Mouse (Mus musculus) left cerebral cortex, adult 9 months (tissue): ENCODE measurements around the gene Dspp.

Experiments used
- DNase-seq, 2 experiments: peaks; one replicate each; pipeline ENCODE4 v3.0.0; 2022; ENCODE audit warnings: low spot score in 2 of 2

Dspp gene

DNA sequence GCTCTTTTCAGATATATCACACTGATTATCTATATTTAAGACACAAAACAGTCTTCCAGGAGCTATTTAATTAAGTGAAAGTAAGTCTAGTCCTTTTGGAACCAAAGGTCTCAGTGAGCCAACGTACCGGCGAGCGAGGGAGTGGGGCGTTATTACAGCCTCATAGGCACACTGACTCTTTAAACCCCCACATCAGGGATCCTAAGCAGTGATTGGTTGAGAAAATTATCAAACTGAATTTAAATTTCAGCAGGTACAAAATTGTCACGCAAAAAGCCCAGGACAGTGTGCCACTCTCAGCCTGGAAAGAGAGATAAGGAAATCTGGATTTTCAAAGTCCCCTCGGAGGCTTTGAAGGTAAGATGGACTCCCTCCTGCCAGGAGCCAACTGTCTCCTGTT, at the start of gene Dspp:
Dspp (plus strand) TSS at position 301 of the 400 bp plus-strand sequence.
- no peak for DNase-seq

DNA sequence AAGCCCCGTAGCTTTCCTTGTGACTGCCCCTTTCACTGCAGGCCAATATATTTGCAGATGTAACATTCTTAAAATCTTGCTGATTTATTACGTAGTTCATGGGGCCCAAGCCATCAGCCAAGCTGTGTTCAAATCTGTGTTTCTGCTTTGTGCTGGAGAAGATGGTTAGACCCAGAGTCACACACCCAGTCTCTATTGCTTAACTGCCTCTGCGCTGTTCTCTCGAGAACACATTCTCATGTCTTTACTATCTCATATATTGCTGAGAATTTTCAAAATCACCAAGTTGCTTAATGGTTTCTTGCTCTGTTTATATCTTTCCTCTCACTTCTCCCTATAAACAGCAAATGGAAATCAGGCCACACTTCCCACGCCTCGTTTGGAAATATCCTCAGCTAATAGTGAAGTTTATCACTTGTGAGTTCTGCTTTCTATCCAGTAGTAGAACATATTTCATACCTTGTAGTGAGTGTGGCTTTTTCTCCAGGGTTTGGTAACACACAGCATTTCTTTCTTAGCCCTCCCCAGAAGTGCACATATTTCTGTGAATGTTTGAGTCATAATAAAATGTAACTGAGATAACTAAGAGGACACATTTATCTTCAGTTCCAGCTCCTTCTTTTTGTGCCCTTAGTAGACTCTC, 46.4 kb upstream of the Dspp start:
- DNase-seq = no peak

DNA sequence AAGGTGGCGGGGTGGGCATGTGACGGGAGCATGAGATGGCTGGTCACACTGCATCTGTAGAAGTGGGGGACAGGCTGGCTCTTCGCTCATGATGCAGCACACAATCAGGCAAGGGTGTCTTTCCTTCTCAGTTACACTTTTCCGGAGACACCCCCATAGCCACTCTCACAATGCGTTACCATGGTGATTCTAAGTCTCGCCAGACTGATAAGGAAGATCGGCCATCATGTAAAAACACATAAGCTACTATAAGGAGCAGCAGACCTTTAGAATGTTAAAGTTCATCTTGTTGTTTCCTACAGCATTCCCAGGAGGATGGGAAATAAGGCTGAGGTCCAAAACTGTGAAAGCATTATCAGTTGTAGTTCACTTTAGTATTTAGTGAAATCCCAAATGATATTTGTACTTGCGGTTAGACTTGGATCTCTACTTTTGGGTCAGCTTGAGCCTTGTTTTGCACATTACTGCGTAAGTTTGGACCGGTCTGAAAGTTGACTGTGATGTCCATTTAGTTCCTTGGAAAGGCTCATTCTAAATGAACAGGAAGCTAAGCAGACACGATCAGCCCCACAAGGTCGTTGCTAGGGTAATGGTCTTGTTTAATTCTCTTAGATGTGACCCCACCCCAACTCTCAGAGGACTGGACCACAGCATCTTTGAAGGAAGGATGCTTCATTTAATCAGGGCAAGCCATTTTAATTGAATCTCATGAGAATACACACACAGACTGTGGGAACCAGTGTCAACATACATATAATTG, 43.8 kb upstream of the Dspp start:
- no peak for DNase-seq

DNA sequence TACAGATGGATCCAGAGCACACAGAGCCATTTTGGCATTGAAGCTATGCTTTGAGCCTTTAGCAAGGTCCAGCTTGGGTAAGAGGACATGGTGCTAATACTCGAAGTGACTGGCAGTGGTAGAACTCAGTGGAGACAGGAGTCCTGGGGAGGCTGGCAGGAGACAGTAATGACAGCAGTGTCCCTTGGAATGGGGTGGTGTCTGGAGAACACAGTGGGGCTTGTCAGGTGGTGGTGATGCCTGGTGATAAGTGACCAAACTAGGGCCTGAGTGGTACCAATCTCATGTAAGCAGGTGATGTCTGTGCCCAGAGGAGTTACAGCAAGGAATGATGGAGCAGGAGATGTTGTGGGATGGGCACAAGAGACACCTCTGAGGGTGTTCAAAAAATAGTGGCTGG, 43.2 kb upstream of the Dspp start:
- DNase-seq = no peak

DNA sequence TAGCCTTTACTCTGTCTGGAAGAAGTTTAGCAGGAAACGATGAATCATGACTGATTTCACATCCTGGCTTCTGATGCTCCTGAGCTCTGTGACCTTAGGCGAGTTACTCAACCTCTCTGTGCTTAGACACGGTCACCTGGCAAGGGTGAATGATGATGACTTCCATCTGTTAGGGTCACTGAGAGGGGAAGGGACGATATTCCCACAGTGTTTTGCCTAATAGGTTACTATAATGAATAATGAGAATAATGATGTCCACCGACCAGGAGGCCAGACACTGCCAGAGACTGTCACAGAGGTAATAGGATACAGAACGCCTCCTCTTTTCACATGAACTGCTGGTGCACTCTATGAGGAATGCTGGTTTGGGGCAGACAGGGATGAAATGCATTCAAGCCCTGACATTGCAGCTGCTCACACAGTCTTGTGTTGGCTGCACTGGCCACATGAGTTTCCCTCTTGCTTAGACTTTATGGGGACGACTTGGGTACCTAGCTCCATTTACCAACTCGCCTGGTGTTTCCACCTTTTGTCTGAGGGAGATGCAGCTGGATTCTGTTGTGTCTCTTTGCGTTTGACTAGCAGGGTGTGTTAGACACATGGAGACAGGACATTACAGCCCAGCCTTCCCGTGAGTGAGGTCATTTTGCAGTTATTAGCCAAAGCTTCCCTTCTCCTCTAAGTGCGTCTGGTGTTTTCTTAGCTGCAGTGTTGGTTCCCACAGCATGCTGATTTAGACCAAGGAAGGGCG, 42.1 kb upstream of the Dspp start:
- no peak for DNase-seq

DNA sequence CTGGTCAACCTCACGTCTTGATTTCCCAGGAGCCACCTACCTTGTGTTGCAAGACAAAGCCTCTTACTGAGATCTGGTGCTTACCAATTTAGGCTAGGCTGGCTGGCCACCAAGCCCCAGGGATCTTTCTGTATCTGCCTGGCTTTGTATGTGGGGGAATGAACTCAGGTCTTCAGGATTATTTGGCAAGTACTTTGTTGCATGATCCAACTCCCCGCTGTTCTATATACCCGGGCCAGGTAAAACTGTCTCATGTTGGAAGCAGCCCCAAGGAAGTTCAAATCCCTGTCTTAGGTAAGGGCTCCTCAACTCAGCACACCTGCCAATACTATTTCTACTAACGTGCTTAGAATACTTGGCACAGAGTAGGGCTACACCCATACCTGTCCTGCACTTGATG, 39.6 kb upstream of the Dspp start:
- no peak for DNase-seq

DNA sequence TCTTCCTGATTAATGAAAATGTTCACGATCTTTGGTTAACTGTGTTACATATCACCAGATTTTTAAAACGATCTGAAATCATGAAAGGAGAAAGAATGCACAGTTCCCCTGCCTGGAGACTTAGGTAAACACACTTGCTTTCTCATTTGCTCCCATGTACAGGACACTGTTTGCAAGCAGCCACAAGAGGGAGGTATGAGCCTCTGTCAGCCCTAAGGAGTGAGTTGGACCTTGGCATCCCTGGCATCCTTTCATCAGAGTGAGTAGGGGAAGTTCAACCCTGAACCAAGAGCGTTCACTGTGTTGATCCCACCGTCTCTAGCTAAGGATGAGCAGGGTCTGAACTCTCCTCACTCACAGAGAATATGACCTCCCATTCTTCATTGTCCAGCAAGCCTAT, 39.0 kb upstream of the Dspp start:
- DNase-seq = no peak

DNA sequence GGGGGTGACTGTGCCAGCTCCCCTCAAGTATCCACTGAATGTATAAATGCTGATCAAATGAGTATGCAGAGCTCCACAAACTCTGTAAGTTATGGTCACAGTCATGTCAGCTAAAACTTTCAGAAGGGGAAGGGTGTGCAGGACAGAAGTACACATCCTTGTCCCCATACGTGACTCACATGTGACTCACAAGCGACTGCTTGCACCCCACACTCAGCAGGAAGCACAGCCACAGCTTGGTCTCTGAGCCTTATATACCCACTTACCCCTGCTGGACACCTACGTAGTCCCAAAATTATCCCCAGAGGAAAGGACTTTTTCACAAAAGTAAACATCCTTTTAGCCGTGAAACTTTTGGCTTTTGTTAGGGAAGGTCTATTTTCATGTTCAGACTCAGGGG, 36.8 kb upstream of the Dspp start:
- DNase-seq = no peak

DNA sequence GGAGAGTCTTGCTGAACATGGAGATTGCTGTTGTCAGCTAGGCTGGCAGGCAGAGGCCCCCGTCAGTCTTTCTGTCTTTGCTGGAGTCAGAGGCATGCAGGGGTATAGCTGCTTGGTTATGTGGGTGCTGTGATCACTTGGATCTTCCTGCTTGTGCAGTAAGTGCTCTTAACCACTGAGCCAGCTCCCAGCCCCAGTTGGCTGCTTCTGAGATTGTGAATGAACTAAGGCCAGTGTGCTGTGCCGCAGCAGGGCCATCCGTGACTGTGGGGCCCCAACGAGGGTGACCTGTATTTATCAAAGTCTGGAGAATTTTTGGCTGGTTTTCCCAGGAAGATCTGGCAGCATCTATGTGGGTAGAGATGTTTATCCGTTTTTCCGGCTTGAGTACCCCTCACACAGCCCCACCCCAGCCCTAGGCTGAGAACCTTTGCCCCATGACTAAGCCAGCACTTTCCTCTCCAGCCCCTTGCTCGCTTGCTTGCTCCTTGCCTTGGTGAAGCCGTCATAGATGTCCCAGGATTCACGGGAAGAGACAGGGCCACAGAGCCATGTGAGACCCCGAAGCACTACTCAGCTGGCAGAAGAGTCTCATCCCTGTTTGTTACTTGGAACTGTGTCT, 32.5 kb upstream of the Dspp start:
- no peak for DNase-seq

DNA sequence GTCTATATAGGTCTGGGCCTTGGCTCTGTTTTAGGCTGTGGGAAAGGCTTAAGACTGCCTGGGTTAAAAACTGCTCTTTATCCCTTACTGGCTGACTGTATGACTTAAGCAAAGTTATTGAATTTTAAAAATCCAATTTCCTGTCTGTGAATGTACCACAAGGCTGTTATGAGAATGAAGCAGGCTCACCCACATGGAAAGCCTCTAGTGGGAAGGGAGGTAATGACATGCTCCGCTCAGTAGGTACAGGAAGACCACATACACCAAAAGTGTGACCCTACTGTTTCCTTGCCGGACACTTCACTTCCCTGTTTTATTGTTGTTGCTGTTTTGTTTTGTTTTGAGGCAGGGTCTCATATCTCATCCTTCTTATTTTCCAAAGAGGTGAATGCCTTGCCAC, 29.4 kb upstream of the Dspp start:
- DNase-seq = no peak

DNA sequence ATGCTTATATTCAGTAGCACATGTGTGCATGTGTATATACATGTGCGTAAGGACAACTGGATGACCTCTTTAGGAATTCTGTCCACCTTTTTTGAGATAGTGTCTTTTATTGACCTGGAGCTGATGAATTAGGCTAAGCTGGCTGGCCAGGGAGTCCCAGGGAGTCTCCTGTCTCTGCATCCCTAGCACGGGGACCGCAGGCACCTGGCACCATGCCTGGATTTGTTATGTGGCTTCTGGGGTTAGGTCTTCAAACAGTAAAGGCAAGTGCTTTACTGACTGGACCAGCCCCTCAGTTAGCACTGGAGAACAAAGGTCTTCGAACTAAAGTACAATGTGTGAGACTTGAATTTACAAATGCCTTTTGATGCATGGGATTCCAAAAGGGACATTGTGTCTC, 26.5 kb upstream of the Dspp start:
- no peak for DNase-seq

DNA sequence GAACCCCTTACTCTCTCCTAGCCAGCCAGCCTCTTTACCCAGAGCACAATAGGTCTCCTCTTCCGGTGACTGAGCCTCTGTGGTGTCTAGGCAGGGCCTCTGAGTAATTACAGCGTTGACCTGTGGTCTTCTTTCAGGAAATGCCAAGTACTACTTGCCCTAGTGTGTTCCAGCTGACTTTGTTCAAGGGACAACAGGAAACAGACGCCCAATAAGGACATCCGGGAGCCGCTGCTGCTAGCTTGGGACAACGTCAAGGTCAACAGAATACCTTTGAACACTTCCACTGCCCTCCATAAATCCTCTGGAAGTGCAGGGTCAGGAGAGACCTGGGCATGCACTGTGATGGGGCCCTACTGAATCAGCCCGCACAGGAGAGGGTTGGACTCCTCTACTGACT, 21.2 kb upstream of the Dspp start:
- no peak for DNase-seq

DNA sequence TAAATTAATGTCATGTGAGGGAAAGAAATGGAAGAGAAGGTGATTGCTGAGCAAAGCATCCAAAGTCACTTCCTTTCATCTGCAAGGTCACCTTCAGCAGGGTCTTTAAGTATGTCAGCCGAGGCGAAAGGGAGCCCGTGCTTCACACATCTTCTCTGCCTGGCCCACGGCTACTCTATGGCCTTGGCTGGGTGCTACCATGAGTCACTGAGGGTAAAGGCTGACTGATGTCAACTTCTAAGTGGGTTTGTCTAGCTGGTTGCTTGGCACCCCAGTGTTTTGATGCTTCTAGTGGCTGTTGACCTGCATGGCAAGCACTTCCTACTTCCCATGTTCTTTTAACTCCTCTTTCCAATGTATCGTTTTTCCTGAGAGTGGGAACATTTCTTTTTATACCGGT, 20.3 kb upstream of the Dspp start:
- no peak for DNase-seq

DNA sequence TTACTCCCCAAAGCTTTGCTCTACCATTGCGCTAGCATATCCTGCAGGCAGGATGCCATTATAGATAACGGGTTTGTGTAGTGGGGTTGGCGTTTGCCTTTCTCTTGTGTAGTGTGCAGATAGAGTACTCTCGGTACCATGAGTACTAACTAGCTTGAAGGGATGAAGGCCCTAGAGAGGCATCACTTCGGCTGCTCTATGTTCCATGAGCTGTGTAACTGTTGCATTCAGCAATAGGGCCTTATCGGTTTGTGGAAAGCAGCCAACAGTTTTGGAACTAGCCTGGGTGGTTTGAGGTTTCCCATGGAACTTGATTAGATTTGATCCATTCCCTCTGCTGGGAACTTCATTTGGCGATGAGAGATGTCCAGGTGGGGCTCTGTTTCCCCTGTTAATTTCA, 12.8 kb upstream of the Dspp start:
- DNase-seq = no peak

DNA sequence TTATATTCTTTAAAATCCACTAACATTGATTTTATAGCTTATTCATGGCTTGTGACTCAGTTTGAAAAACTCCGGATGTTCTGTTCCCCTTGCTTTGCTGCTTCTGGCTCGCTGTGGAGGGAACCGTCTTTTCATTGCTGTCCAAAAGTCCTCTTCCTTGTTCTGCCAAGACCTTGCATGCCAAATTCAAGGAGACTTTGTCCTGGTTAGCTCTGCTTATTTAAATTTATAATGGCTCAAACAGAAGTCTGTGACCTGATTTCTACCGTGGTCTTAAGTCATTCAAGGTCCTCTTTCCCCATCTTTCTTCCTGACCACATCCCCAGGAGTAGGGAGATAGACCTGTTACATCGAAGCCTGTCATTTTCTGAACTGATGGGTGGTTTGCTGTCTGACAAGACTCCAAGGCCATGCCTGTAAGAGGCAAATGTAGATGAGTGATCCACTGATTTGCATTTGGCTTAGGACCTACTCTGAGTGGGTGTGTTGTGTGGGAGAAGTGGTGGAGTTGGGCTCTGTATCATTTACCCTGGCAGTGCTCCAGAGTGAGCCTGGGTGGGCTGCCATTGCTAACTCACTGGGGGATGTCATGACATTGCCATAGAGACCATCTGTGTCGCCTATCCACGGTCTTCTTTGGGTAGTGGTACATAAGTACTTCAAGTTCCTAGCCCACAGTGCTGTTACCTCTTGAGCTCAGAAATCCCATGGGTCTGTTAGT, 12.0 kb upstream of the Dspp start:
- peak in 1 of 2 experiments; percentile 53 for DNase-seq

DNA sequence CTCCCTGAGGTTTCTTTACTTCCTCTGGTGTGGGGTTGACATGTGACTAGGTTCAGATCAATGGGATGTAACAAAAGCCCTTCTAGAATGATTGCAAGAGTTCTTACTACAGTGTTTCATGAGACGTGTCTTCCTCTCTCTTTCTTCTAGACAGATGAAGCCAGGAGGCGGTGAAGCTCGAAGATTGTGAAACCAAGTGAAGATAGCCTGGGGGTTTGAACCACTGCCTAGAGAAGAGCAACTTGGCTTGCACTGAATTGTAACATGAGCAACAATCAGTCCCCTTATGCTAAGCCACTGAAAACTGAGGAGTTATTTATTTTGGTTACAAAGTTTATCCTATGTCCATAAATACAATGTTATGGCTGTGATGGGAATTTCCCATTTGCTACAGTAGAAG, 9.9 kb upstream of the Dspp start:
- no peak for DNase-seq

DNA sequence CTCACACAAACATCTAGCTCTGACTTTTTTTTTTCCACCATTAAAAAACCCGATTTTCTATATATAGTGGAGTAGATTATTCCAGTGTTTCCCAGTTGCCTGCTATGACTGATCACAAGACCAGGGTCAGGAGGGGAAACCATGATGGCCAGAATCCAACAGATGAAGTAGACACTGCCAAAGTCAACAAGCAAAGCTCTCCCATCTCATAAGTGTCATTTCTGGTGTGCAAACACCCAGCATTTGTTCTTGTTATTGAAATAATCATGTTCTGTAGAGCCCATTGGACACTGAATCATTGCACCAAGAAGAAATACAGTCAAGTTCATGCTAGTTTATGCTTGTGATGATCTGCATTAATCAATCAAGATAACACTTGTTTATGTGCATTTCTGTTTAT, 9.1 kb upstream of the Dspp start:
- DNase-seq = no peak

DNA sequence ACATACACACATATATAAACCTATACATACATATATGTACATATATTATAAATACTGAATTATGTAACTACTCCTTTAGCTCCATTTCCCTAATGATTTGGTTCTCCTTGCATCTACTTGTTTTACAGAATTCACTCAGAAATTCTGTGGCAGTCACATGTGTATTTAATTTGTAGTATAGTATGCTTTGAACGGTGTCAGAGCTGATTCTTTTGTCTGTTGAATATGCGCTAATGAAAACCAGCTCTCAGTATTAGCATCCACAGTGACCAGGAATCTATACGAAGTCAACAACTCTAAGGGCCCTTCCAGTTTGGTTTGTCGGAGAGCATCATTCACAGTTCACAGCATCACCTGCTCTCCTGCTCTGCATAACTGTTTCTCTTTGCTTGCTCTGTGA, 7.0 kb upstream of the Dspp start:
- no peak for DNase-seq

DNA sequence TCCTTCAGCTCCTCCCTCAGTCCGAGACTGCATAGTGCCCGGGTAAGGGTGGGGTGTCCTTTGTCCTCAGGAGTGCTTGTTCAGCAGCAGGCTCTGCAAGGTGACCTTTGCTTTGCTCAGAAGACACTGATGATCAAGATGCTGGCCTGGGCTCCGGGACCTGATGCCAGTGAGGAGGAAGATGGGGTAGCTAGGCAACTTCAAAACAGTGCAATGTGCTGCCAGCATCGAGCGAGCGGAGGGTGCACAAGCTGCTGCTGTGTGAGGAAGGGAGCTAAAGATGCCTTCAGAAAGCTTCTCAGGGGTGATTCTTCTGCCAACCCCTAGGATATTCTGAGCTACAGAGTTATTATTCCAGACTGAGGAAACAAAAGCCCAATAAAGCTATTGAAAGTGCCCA, 2.6 kb downstream of the Dspp start:
- DNase-seq = peak in 1 of 2 experiments; percentile 46

DNA sequence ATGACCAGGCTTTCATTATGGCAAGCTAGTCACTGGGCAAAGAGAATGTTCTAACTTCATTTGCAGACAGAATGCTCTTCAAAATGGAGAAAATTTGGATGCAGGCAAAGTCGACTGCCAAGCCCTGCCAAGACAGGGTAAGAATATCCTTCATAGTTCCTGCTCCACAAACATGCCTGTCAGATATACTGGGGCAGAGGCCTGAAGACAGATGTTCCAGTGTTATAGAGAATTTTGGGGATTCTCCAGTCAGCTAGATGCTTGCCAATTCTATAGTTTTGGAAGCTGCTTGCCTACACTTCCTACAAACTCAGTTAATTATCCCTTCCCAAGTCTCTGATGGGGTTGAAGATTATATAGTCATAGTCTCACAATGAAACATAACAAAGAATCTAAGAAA, 13.2 kb downstream of the Dspp start:
- no peak for DNase-seq

DNA sequence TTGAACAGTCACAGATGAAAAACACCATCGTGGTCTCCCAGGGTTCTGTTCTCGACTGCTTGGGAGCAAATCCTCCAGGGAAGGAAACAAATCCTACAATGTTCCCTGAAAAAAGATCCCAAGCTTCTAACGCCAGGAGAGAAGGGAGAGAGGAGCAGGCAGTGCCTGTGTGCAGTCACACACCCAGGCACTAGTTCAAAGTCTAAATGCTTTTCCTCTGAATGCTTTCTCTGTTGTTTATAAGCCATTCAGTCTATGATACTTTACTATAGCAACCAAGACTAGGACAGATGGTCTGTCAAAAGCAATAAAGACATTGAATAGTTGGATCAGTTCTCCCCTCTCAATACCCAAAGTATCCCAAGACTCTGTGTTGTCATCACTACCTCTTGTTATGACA, 16.8 kb downstream of the Dspp start:
- DNase-seq = no peak

DNA sequence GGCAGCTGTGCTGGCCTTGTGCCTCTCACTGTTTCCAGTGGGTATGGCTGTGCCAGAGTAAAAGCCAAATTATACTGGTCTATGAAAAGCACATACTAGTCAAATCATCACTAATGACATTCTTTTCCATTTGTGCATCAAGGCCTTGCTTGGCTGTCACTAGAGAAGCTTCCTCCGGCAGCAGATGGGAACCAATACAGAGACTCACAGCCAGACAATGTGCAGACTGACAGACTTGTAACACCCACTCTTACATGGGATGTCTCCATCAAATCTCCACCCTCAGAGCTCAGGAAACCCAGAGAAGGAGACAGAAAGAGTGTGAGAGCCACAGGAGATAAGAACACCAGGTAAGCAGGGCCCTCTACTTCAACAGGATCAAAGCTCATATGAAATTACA, 24.6 kb downstream of the Dspp start:
- DNase-seq = no peak
